Mouse (Mus musculus) ES-E14 (cell line): Measurements from ENCODE around the gene Psmc2. TPM values are rescaled to one million over a fixed set of nuclear protein-coding genes. Genes with fewer than 3 reads are reported as not detected.

Source experiments
- DNase-seq: peaks from one replicate; pipeline ENCODE4 v3.0.0-alpha.2; 2013; ENCODE audit warnings: low read depth, low spot score
- H3K27ac ChIP-seq: 2 replicates; pipeline ENCODE4 v1.5.1; 2012; ENCODE audit warnings: low read depth, mild to moderate bottlenecking, low read length, moderate library complexity, mixed read lengths; ENCODE audit not compliant: poor library complexity, insufficient read depth, severe bottlenecking
- H3K36me3 ChIP-seq: 2 replicates; pipeline ENCODE4 v1.6.1; 2012; ENCODE audit warnings: mild to moderate bottlenecking, low read length, moderate library complexity, mixed read lengths; ENCODE audit not compliant: control insufficient read depth, poor library complexity, insufficient read depth, severe bottlenecking
- H3K4me1 ChIP-seq, 2 experiments: fragments of 150-350 bp in 1 of 2; sonication (generic) in 1 of 2; 2 replicates each; pipeline ENCODE4 v1.6.1; 2012; ENCODE audit warnings: low read length in 2 of 2, mild to moderate bottlenecking in 1 of 2, mixed read lengths in 1 of 2; ENCODE audit not compliant: control insufficient read depth in 2 of 2, insufficient read depth in 2 of 2, poor library complexity in 1 of 2
- H3K4me3 ChIP-seq, 2 experiments: fragments of 150-350 bp in 1 of 2; sonication (generic) in 1 of 2; 2 replicates each; pipeline ENCODE4 v1.5.1; 2012; ENCODE audit warnings: low read length in 2 of 2, low read depth in 1 of 2, mild to moderate bottlenecking in 1 of 2, mixed read lengths in 1 of 2; ENCODE audit not compliant: insufficient read depth in 1 of 2, poor library complexity in 1 of 2, severe bottlenecking in 1 of 2
- H3K9ac ChIP-seq: 2 replicates; pipeline ENCODE4 v1.6.1; 2012; ENCODE audit warnings: low read depth, mild to moderate bottlenecking, low read length, mixed read lengths; ENCODE audit not compliant: poor library complexity, insufficient read depth, severe bottlenecking
- H3K9me3 ChIP-seq: fragments of 150-350 bp; sonication (generic); 2 replicates; pipeline ENCODE4 v1.6.1; 2012; ENCODE audit warnings: low read depth, mild to moderate bottlenecking, low read length; ENCODE audit not compliant: control insufficient read depth, insufficient read depth
- CHD2 ChIP-seq: IDR thresholded peaks from 2 replicates; pipeline ENCODE4 v1.6.1; 2014; ENCODE audit warnings: mild to moderate bottlenecking, low read depth, low read length, inconsistent platforms
- HCFC1 ChIP-seq: IDR thresholded peaks from 2 replicates; pipeline ENCODE4 v1.6.1; 2012; ENCODE audit warnings: low read length, inconsistent platforms, borderline replicate concordance; ENCODE audit not compliant: insufficient read depth
- MAFK ChIP-seq: IDR thresholded peaks from 2 replicates; pipeline ENCODE4 v1.6.1; 2014; ENCODE audit warnings: mild to moderate bottlenecking, low read depth, low read length, inconsistent platforms; ENCODE audit not compliant: insufficient read depth
- ZC3H11A ChIP-seq: IDR thresholded peaks from 2 replicates; pipeline ENCODE4 v1.6.1; 2012; ENCODE audit warnings: low read depth, mild to moderate bottlenecking, inconsistent platforms, low read length, borderline replicate concordance
- ZNF384 ChIP-seq: IDR thresholded peaks from 2 replicates; pipeline ENCODE4 v1.6.1; 2012; ENCODE audit warnings: low read depth, low read length, inconsistent platforms
- in situ Hi-C, 2 experiments: fragments of 600-800 bp; cut with MboI; formaldehyde crosslinking; loops; one replicate each; pipeline ENCODE4 v1.15.1; 2025; ENCODE audit warnings: low sequenced_read_pairs in 2 of 2, inconsistent platforms in 1 of 2; ENCODE audit not compliant: unreplicated experiment in 2 of 2
- total RNA-seq: library from RNA; depleted of rRNA; stranded (reverse); fragments of 300-350 nt; gene quantifications from 2 replicates; pipeline ENCODE4 v1.2.3, GENCODE M21; 2012

The Psmc2 gene
- total RNA-seq, 1 experiment, result 134 TPM

DNA sequence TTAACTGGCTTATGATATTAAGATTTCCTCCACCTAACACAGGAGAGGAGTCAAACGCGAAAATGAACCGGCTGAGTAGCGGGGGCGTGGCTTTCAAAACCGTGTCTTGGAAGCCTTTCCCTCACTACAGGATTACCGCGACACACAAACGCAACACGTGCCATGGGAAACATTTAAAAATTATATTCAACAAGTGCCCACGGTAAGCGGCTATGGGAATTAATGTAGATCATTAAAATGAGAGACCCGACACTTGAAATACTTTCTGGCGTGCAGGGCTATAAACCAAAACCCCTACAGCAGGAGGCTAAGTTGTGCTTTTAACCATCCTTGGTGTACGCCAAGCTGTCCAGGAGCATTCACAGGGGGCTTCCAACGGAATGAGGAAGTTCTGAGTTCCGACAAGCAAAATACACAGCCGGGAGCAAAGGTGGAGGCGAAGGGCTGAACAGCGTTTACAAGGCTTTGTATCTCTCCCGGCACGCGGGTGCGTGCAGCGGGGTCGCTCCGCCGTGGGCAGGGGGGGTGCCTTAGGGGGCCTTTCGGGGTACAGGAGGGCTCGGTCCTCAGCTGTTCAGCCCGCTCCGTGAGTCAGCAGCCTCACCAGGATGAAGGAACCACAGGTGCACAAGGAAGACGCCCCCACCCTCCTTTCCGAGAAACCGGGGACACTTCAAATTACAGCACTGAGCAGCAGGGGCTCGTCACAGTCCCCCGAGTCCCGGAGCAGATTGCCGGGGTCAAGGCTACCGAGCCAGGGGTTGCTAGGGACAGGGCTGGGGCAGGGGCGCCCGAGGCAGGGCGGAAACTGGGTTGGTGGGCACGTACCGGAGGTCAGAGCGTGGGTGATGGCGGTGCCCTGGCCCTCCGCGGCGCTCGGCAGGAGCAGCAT is 676 bp upstream of the Psmc2 start:
- in situ Hi-C loops, result no loop called here
- H3K27ac ChIP-seq, result peak overlapping the region; percentile 68
- H3K36me3 ChIP-seq, result peaks cover 27% of the 10 kb centered on the region

DNA sequence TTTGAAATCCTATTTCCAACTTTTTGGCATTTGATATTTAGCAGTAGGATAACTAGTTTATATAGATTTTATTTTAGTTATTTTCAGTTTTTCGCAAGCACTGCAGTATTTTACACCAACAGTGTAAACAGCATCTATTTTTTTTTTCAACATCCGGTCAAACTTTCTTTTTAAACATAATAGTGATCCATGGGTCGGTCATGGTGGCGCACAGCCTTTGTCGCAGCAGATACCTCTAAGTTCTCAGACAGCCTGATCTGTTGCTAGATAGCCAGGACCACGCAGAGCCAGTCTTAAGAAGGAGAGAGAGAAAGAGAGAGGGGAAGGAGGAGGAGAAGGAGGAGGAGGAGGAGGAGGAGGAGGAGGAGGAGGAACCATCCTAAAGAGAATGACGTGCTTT is 693 bp downstream of the Psmc2 start:
- DNase-seq, result no peak
- Histone ChIP-seq H3K4me3 (0 out of 4 replicates have a peak overlapping the region, but pooled peaks of 1 of the 2 experiments have one; percentile 93), H3K9me3 (no peaks in the 10 kb centered on the region), H3K36me3 (peaks cover 17% of the 10 kb centered on the region), H3K27ac (no peak overlapping the region; the same call in 1 of the 2 replicates), H3K9ac (no peak overlapping the region), H3K4me1 (peaks cover 0 to 2% of the 10 kb centered on the region in 2 experiments; a peak in 3 of 4 replicates)
- in situ Hi-C loops, result no loop called here
- TF ChIP-seq MAFK, result no peak
- no peak for TF ChIP-seq CHD2
- TF ChIP-seq ZNF384, result no peak
- TF ChIP-seq ZC3H11A, result no peak
- TF ChIP-seq HCFC1, result no peak

More for the DNA sequence above, 676 bp upstream of the Psmc2 start:
- H3K9me3 ChIP-seq, result no peaks in the 10 kb centered on the region
- TF ChIP-seq CHD2 (no peak), ZNF384 (no peak), HCFC1 (no peak), ZC3H11A (no peak), MAFK (no peak; the same call in 1 of the 2 replicates)
- H3K4me3 ChIP-seq, result peak overlapping the region; percentile 94 to 97
- no peak for DNase-seq
- peaks cover 0 to 2% of the 10 kb centered on the region in 2 experiments; a peak in 3 of 4 replicates for H3K4me1 ChIP-seq
- peak overlapping the region; percentile 96 for H3K9ac ChIP-seq

DNA sequence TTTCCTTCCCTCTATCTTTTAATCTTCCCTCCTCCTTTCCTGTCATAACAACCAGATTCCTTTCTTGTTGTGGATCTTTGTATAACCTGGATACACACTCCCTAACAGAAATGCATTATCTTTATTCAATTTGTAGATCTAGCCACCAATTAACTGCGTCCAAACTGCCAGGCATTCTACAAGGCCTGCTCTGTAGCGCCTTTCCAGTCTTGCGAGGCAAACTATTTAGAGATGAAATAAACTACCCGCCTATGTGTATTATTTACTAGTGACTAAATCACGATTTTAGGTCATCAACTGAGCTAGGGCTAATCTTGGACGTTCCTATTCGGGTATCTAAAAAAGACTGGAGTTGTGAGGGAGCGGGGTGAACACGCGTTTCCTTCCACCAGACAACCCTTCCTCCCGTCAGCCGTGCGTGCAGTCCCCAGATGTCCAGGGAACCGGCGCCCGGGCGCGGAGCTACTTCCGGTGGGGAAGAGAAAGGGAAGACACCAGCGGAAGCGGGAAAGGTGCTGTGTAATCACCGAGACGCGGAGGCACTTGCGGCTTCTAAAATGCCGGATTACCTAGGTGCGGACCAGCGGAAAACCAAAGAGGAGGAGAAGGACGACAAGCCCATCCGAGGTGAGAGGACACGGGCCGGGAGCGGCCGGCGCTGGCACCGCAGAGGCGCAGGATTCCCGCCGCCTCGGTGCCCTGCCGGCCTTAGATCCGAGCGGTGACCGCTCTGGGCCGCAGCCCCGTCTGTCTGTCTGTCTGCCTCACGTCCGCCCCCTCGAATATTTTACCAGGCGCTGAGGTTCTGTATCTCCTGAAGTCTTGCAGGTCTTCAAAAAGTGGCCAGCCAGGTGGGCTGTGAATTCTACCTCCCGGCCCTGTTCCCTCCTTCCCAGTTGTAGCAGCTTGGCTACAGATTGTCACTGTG is 1.4 kb downstream of the Psmc2 start:
- in situ Hi-C loops, result no loop called here
- no peaks in the 10 kb centered on the region for H3K9me3 ChIP-seq

DNA sequence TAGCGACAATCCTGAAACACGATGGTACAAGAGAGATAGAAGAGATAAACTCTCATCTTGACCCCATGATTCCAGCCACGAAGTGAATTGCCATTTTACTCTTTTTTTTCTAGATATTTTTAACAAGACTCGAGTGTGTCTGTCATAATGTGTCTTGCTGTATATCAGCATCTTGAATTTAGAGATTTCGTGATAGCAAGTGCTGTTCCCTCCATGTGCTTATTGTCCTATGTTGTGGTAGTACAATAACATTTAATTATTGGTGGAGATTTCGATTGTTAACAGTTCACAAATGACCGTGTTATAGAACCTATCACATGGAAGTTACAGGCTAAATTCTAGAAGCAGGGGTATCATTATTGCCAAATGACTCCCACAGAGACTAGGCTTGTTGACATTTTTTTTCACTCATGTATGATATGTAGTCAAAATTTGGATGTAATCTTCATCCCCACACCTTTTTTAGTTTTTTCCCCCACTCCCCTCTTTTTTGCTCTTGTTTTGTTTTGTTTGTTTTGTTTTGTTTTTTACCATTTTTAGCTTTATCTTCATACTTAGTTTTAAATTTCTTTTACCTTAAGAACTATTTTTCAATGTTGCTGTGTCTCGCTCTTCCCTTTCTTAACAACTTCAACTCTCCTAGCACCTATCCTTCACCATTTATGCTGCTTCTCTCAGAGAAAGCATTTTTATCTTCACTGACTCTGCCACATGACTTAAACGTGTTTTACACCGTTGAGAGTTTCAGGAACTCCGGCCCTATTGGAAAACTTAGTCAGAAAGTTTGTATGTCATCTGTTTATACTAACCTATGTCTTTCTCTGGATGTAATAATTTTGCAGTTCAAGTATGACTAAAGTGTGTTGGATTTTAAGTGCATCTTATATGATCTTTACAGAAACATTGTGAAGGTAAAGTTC is 2.4 kb downstream of the Psmc2 start:
- Histone ChIP-seq H3K36me3 (peaks cover 3% of the 10 kb centered on the region), H3K4me3 (peak overlapping the region; percentile 86 to 93), H3K9me3 (no peaks in the 10 kb centered on the region), H3K9ac (peak overlapping the region; percentile 91), H3K4me1 (peaks cover 0 to 2% of the 10 kb centered on the region in 2 experiments; a peak in 3 of 4 replicates), H3K27ac (no peak overlapping the region)
- no peak for DNase-seq
- no peak for TF ChIP-seq ZC3H11A
- TF ChIP-seq HCFC1, result no peak
- no peak for TF ChIP-seq ZNF384
- no peak for TF ChIP-seq CHD2
- TF ChIP-seq MAFK, result no peak
- in situ Hi-C loops, result no loop called here

More for the DNA sequence above, 1.4 kb downstream of the Psmc2 start:
- TF ChIP-seq HCFC1, result peak; percentile 72; the same call in 1 of the 2 replicates
- TF ChIP-seq ZC3H11A, result no peak
- peak; percentile 84 for TF ChIP-seq MAFK
- Histone ChIP-seq H3K4me1 (peaks cover 0 to 2% of the 10 kb centered on the region in 2 experiments; a peak in 3 of 4 replicates), H3K27ac (peak overlapping the region; percentile 46; the same call in 1 of the 2 replicates), H3K9ac (peak overlapping the region; percentile 91), H3K4me3 (peak overlapping the region; percentile 86 to 93), H3K36me3 (peaks cover 10% of the 10 kb centered on the region)
- peak; percentile 86 for DNase-seq
